Mouse (Mus musculus): Measurements from ENCODE around the gene Lrp1.

The Lrp1 gene

DNA sequence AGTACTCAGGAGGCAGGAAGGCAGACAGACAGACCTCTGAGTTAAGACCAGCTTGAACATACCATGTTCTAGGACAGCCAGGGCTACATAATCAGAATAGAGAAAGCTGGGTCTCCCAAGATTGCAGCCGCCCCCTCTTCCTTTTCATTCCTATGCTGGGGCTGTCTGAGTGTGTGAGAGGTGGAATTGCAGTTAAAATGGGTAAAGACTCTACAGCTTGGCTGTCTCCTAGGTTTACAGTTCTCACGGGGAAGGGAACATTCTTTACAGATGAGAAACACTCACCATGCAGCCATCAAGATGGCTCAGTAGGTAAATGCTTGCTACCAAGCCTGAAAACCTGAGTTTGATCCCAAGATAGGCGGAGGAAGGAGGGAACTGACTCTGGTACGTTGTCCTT, 120.9 kb downstream of the Lrp1 start:
- DNase-seq (ENCODE audit: low spot score): no peak

DNA sequence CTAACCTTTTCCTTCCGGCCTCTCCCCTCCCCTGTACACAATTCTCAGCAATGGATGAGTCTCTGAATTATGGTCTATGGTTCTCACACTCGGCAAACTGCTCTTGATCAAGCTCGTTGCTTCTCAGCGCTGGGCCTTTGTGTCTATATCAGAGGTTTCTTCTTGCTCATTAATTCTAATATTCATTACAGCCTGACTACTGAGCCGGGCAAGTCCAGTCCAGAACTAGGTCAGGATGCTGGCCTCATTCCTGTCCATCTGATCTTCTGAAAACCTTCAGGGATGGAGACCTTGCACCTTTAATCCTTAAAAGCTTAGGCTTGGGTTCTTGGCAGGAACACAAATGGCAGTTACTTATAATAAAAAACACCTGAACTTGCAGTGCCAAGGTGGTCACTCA, 121.4 kb downstream of the Lrp1 start:
- no peak for DNase-seq (ENCODE audit: low spot score)

DNA sequence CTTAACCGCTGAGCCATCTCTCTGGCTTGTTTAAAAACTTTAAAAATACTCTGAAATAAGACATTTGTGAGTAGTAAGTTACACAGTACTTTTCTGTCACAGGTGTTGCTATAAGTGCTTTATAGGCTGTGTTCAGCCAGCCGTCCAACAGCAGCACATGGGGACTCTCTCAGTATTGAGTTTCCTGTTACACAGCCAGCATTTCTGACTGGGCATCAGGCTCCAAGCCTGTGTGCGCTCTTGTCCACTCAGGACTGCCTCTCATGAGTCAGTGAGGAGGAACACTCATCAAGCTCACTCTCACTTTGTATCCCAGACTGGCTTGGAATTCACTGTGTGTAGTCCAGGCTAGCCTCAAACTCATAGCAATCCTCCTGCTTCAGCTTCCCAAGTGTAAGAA, 124.8 kb downstream of the Lrp1 start:
- no peak for DNase-seq (ENCODE audit: low spot score)

- no peak for DNase-seq (ENCODE audit: low spot score)
Measured at GRCm38 (mm10) chr10:127492118-127492517, 128.8 kb downstream of the Lrp1 start.

- no peak for DNase-seq (ENCODE audit: low spot score)
Measured at GRCm38 (mm10) chr10:127491128-127491512, 129.8 kb downstream of the Lrp1 start.

- no peak for DNase-seq (ENCODE audit: low spot score)
Measured at GRCm38 (mm10) chr10:127490160-127491127, 130.5 kb downstream of the Lrp1 start.

DNA sequence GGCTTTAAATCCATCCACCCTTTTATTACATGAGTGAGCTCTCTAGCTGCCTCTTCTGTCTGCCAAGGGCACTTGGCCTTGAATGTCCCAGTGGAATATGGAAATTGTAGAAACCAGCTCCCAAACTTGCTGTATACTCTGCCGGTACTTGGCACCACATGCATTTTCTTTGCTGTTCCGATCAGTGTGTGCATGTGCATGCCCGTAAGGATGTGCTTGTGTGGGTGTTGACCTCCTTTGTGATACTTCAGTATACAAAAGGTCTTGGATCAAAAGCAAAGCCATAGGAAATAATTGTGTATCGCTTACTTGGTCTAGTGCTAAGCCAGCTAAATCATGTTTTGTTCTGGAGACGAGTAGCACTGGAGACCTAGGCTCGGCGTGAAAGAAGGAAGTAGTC, 132.1 kb downstream of the Lrp1 start:
- DNase-seq (ENCODE audit: low spot score): no peak
